Mouse (Mus musculus) small intestine, adult 10 weeks (tissue): Measurements from ENCODE around the gene Bri3bp. TPM values are rescaled to one million over a fixed set of nuclear protein-coding genes. Genes with fewer than 3 reads are reported as not detected.

ENCODE experiments used
- polyA plus RNA-seq: library from polyadenylated mRNA; stranded (reverse); fragments of 350-450 nt; fragmentation: Illumina TruSeq; extraction: RNeasy Lipid Tissue Mini Kit (QIAGEN cat#74804); gene quantifications from one replicate; pipeline ENCODE4 v1.2.3, GENCODE M21; 2014; ENCODE audit warnings: low replicate concordance

Gene Bri3bp
- 15.9 TPM for polyA plus RNA-seq

DNA sequence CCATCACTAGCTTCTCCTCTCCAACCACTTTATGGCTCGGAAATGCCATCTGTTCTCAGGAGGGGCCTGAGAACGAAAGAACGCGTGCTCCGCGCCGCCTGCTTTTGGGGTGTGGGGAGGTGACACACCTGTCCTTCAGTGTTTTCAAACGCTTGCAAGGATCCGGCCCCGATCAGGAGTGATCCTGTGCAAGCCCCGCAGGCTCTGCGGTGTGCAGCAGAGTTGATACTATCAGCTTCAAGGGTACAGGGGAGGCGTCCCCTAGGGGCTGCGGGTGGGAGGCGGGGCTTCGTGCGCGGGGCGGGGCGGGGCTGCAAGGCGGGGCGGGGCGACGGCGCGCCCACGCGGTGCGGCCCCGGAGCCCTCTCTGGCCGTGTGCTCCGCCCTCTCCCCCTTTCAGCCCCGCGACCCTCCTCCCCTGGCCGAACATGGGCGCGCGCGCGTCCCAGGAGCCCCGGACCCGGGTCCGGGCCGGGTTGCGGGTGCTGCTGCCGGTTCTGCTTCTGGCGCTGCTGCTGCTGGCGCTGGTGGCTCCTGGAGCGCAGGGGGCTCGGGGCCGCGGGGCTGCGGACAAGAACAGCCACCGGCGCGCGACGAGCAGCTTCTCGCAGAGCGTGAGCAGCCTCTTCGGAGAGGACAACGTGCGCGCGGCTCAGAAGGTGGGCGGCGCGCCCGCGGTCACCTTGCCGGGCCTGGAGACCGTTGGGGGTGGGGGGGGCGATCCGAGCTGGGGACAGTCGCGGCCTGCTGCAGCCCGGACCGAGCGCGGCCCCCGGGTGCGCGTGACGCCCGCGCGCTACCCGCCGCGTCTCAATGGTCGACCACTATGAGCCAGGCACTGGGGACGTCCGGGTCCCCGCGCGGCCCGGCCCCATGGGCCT is at the start of gene Bri3bp:
Bri3bp (plus strand) TSS at position 335 of the 881 bp plus-strand sequence.

DNA sequence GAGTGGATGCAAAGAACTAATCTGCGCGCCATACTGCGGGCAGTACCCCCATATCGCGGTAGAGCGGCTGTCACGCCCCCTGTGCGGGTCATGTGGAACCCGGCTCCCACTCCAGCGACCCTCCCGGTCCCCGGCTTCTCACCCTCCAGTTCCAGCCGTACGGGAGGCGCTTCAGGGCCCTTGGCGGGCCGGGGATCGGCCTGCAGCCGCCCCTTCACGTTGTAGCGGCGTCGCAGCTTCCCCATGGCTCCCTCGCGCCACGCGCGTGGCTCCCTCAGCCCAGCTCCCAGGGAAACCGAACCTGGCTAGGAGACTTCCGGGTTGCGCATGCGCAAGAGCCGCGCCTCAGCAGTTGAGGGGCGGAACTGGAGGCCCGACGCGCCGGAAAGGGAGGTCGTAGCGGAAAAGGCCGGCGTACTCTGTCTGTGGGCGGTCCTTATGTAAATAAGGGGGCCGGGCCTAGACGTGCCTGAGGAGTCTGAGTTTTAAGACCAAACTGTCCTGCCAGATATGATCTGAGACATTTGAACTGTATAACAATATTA is 7.5 kb upstream of the Bri3bp start, which contains the start of gene Dhx37:
Dhx37 (minus strand) TSS at position 329 of the 545 bp plus-strand sequence.

DNA sequence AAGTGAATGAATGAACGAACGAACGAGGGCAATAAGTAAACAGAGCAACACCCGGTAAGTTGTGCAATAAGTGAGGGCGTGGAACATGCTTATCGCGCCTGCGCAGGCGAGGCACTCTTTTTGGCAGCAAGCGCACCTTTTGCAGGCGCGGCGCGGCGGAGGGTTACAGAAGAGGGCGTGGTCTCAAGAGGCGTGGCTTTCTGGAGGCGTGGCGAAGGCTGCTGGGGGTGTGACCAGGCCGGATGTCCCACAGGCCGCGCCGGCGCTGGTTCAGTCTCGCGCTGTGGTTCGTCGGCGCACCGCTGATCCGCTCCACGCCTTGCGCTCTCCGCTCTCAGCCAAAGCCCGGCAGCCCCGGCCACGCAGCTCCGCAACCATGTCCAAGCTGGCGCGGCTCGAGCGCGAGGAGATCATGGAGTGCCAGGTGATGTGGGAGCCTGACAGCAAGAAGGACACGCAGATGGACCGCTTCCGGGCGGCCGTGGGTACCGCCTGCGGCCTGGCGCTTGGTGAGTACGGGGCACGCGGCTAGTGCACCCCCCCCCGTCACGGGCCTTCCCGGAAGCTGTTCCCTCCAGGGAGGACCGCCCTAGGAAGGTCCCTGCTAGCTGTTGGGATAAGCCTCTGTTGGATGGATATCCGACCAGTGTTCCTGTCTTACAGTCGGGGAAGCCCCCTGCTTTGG is 34.4 kb downstream of the Bri3bp start, which contains the start of gene Aacs:
Aacs (plus strand) TSS at position 214 of the 685 bp plus-strand sequence.

Other genes starting within 250 kb of the Bri3bp start
- gene Scarb1, start 100.5 kb upstream of the Bri3bp start, polyA plus RNA-seq: 1.9 TPM
- gene Gm10382, start 52.2 kb upstream of the Bri3bp start, polyA plus RNA-seq: not detected
- 9.7 TPM for gene Ubc, start 51.4 kb upstream of the Bri3bp start, polyA plus RNA-seq
- 2.7 TPM for gene Dhx37, start 7.4 kb upstream of the Bri3bp start, polyA plus RNA-seq
- gene Aacs, start 34.2 kb downstream of the Bri3bp start, polyA plus RNA-seq: 1.2 TPM
- gene Tmem132b, start 90.2 kb downstream of the Bri3bp start, polyA plus RNA-seq: 0.07 TPM